Mouse (Mus musculus) intestine, postnatal 0 days (tissue): Measurements from ENCODE around the gene Fam43b. TPM values are rescaled to one million over a fixed set of nuclear protein-coding genes. Genes with fewer than 3 reads are reported as not detected.

Experiments used
- ATAC-seq: fragments of 200-750 bp; cut with Nextera tagmentation; 2 replicates; pipeline ENCODE4 v1.8.0; 2017; ENCODE audit warnings: mild to moderate bottlenecking, moderate TSS enrichment, moderate library complexity
- H3K27ac ChIP-seq: fragments of 300-500 bp; sonication (generic); 2 replicates; pipeline ENCODE4 v1.5.1; 2014; ENCODE audit warnings: mild to moderate bottlenecking, low read depth, low read length, moderate library complexity
- H3K27me3 ChIP-seq: fragments of 300-500 bp; sonication (generic); replicated peaks from 2 replicates; pipeline ENCODE4 v1.6.1; 2014; ENCODE audit warnings: low read length, mixed read lengths; ENCODE audit not compliant: control insufficient read depth, insufficient read depth
- H3K36me3 ChIP-seq: fragments of 300-500 bp; sonication (generic); 2 replicates; pipeline ENCODE4 v1.6.1; 2014; ENCODE audit warnings: mild to moderate bottlenecking, moderate library complexity; ENCODE audit not compliant: control insufficient read depth, insufficient read depth
- H3K4me1 ChIP-seq: fragments of 300-500 bp; sonication (generic); replicated peaks from 2 replicates; pipeline ENCODE4 v1.6.1; 2014; ENCODE audit warnings: antibody characterized with exemption, low read length, mixed read lengths; ENCODE audit not compliant: control insufficient read depth, insufficient read depth
- H3K4me2 ChIP-seq: fragments of 300-500 bp; sonication (generic); replicated peaks from 2 replicates; pipeline ENCODE4 v1.6.1; 2014; ENCODE audit warnings: low read depth, mild to moderate bottlenecking, moderate library complexity
- H3K4me3 ChIP-seq: fragments of 300-500 bp; sonication (generic); 2 replicates; pipeline ENCODE4 v1.5.1; 2014; ENCODE audit warnings: low read depth, low read length
- H3K9ac ChIP-seq: fragments of 300-500 bp; sonication (generic); 2 replicates; pipeline ENCODE4 v1.6.1; 2014; ENCODE audit warnings: mild to moderate bottlenecking, low read depth, low read length
- H3K9me3 ChIP-seq: fragments of 300-500 bp; sonication (generic); 2 replicates; pipeline ENCODE4 v1.6.1; 2016; ENCODE audit warnings: mixed run types; ENCODE audit not compliant: control insufficient read depth
- CTCF ChIP-seq: sonication (generic); IDR thresholded peaks from 2 replicates; pipeline ENCODE4 v1.5.1; 2016; ENCODE audit warnings: low read depth, mild to moderate bottlenecking, control low read depth, antibody characterized with exemption, moderate library complexity
- WGBS: fragments of 180-500 bp; shearing (Covaris S2); extraction: QIAGEN DNeasy Blood & Tissue Kit; methylation state at CpG from one replicate; pipeline ENCODE4 v1.1.7; 2014; 5-methylcytosine and 5-hydroxymethylcytosine counted together
- polyA plus RNA-seq: library from polyadenylated mRNA; unstranded; fragments of >200 nt; fragmentation: Nextera tagmentation; extraction: Ambion mirVana; gene quantifications from 2 replicates; pipeline ENCODE4 v1.2.1, GENCODE M21; 2015

The Fam43b gene
- polyA plus RNA-seq, 1 experiment from 2014 or later = not detected

- ATAC-seq = no peak
- H3K27ac ChIP-seq = no peak overlapping the region
- H3K4me3 ChIP-seq = no peak overlapping the region
- H3K4me2 ChIP-seq = no peak overlapping the region
- no peaks in the 10 kb centered on the region for H3K4me1 ChIP-seq
- no peaks in the 10 kb centered on the region for H3K36me3 ChIP-seq
- H3K27me3 ChIP-seq = no peaks in the 10 kb centered on the region
- no peak for TF ChIP-seq CTCF
- no peak overlapping the region for H3K9ac ChIP-seq
- no peaks in the 10 kb centered on the region for H3K9me3 ChIP-seq
- WGBS = 92% methylated on average over 12 of the region's 12 CpGs
Observed at GRCm38 (mm10) chr4:138356551-138356950, 39.8 kb downstream of the Fam43b start.

DNA sequence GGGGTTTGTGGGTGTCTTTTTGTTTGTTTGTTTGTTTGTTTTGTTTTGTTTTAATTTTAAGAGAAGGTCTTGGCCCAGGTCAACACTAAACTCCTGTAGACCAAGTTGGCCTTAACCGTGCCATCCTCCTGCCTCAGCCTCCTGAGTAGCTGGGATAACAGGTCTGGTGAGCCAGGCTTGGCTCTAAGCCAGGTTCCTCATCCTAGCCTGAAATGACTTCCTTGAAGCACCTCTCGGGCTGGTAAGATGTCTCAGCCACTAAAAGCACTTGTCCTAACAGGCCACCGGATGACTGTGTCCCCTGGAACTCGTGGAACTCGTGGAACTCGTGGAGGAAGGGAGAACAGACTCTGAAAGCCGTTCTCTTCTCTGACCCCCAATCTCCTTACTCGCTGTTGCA, 40.2 kb downstream of the Fam43b start:
- ATAC-seq = no peak
- H3K27me3 ChIP-seq = no peaks in the 10 kb centered on the region
- no peak overlapping the region for H3K9ac ChIP-seq
- no peaks in the 10 kb centered on the region for H3K4me1 ChIP-seq
- no peaks in the 10 kb centered on the region for H3K36me3 ChIP-seq
- no peak overlapping the region for H3K4me3 ChIP-seq
- no peak for TF ChIP-seq CTCF
- H3K4me2 ChIP-seq = no peak overlapping the region
- WGBS = 76% methylated on average over 8 of the region's 8 CpGs
- H3K9me3 ChIP-seq = no peaks in the 10 kb centered on the region
- H3K27ac ChIP-seq = no peak overlapping the region

DNA sequence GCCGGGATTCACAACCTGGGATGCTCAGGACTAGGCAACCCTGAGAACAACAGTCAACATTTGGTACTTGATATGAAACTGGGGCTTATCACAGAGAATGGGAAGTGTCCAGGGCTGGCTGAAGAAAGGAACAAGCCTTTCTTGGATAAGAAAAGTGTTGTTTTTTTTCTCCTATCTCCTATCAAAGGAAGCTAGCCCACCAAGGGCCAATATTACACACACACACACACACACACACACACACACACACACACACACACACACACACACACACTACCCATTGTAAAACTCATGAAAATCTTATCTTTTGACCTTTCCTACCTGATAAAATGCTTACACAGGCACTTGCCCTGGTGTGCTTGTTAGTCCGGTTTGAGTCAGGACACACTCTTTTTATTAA, 40.8 kb downstream of the Fam43b start:
- H3K4me3 ChIP-seq = no peak overlapping the region
- WGBS = 50% methylated on average over 2 of the region's 2 CpGs
- H3K4me1 ChIP-seq = no peaks in the 10 kb centered on the region
- no peak overlapping the region for H3K9ac ChIP-seq
- no peak for ATAC-seq
- H3K27ac ChIP-seq = no peak overlapping the region
- H3K9me3 ChIP-seq = no peaks in the 10 kb centered on the region
- H3K27me3 ChIP-seq = no peaks in the 10 kb centered on the region
- no peaks in the 10 kb centered on the region for H3K36me3 ChIP-seq
- H3K4me2 ChIP-seq = no peak overlapping the region
- no peak for TF ChIP-seq CTCF

- Histone ChIP-seq H3K4me3 (no peak overlapping the region), H3K4me1 (no peaks in the 10 kb centered on the region), H3K4me2 (no peak overlapping the region), H3K9ac (no peak overlapping the region), H3K9me3 (no peaks in the 10 kb centered on the region), H3K27me3 (no peaks in the 10 kb centered on the region), H3K27ac (no peak overlapping the region), H3K36me3 (no peaks in the 10 kb centered on the region)
- TF ChIP-seq CTCF = 0 out of 2 replicates have a peak, but pooled peaks have one; percentile 8
- no peak for ATAC-seq
- 64% methylated on average over 10 of the region's 10 CpGs for WGBS
Observed at GRCm38 (mm10) chr4:138353438-138354171, 42.7 kb downstream of the Fam43b start.

DNA sequence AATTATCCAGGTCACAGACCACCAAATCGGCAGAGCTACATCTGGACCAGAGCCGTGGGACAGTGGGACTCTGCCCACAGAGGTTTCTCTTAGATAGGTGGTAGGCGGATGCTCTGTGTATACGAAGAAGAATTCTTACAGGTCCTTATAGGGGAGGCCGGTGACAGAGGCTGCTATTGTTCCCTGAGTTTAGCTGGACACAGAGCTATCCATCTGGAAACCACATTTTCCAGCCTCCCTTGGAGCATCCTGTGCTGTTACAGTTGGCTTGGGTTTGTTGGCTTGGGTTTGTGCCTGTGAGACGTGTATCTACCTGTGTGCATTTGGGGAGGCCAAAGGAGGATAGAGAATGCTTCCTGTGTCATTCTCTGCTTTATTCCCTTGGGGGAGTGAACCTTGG, 43.6 kb downstream of the Fam43b start:
- no peak overlapping the region for H3K4me2 ChIP-seq
- 91% methylated on average over 6 of the region's 6 CpGs for WGBS
- H3K36me3 ChIP-seq = no peaks in the 10 kb centered on the region
- no peak for TF ChIP-seq CTCF
- no peak overlapping the region for H3K4me3 ChIP-seq
- no peak for ATAC-seq
- H3K9me3 ChIP-seq = no peaks in the 10 kb centered on the region
- H3K4me1 ChIP-seq = no peaks in the 10 kb centered on the region
- no peaks in the 10 kb centered on the region for H3K27me3 ChIP-seq
- H3K9ac ChIP-seq = no peak overlapping the region
- H3K27ac ChIP-seq = no peak overlapping the region

DNA sequence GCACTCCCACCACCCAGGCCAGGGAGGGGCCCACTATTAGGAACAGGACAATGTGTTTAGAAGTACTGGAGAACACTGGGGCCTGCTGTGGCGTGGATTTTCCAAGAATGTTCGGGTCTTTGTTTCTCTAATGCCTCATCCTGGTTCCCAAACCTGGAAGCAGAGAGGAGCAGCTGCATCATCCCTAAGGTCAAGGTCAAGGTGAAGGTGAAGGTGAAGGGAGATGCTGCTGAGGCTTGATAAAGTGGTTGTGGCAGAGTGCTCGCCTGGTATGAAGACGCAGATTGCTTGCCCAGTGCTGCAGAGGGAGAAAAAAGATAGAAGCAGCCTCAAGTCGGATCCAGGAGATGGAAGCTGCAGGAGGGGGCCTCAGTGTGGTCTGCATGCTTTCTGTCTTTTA, 44.5 kb downstream of the Fam43b start:
- ATAC-seq = no peak
- no peak overlapping the region for H3K4me2 ChIP-seq
- H3K9ac ChIP-seq = no peak overlapping the region
- H3K27me3 ChIP-seq = no peaks in the 10 kb centered on the region
- H3K4me1 ChIP-seq = no peaks in the 10 kb centered on the region
- H3K9me3 ChIP-seq = no peaks in the 10 kb centered on the region
- no peak overlapping the region for H3K27ac ChIP-seq
- TF ChIP-seq CTCF = no peak
- 82% methylated on average over 5 of the region's 5 CpGs for WGBS
- no peaks in the 10 kb centered on the region for H3K36me3 ChIP-seq
- no peak overlapping the region for H3K4me3 ChIP-seq

DNA sequence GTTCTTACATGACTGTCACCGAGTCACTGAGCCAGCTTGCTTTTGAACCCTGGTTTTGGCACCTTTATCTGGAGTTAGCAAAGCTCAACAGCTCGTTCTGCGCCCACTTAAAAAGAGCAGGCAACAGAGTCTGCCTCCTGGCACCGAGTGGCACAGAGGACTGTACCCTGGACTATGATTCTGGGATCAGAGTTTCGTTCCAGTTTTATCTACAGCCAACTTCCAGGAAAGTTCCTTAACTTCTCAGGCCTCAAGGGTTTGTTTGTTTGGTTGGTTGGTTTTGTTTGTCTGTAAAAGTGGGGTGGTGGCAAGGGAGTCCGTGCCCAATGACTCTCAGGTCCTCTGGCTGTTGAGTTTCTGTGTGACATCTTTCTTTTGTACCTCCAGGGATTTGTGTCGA, 47.6 kb downstream of the Fam43b start:
- peak; percentile 65 for ATAC-seq
- Histone ChIP-seq H3K4me1 (no peaks in the 10 kb centered on the region; the same call in 1 of the 2 replicates), H3K27ac (peak overlapping the region; percentile 50; the same call in 1 of the 2 replicates), H3K9me3 (no peaks in the 10 kb centered on the region), H3K9ac (no peak overlapping the region), H3K36me3 (no peaks in the 10 kb centered on the region), H3K4me2 (no peak overlapping the region), H3K4me3 (no peak overlapping the region), H3K27me3 (no peaks in the 10 kb centered on the region)
- no peak for TF ChIP-seq CTCF
- WGBS = 50% methylated on average over 7 of the region's 7 CpGs
